Mouse (Mus musculus): ENCODE data around the gene AU040320. TPM values are rescaled to one million over a fixed set of nuclear protein-coding genes. Genes with fewer than 3 reads are reported as not detected.

Gene AU040320
- polyA plus RNA-seq, 1 experiment from 2014 or later: 37.0 TPM

DNA sequence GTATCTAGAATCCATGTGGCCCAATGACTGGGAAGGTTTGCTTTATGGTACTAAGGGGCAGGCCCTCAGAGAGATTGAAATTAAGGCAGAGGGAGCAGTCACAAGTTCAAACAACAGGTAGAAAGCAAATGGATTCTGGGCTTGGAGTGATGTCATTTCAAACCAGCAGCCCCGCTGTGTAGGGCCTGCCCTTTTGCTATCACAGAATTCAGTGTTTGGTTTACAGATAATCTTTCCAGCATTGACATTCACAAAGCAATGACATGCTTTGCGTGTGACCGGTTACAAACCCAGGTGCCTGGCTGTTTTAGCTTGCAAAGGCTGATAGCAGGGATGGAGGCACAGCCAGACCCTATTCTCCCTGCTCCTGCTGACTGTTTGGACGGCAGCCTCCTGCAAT, 92.3 kb downstream of the AU040320 start:
- no peak for ATAC-seq
- H3K4me3 ChIP-seq (replicated peaks): no peak overlapping the region
- no peaks in the 10 kb centered on the region for H3K9me3 ChIP-seq
- no peak overlapping the region for H3K27ac ChIP-seq
- H3K4me2 ChIP-seq (replicated peaks): no peak overlapping the region
- H3K9ac ChIP-seq (replicated peaks): no peak overlapping the region
- H3K27me3 ChIP-seq: no peaks in the 10 kb centered on the region
- peaks cover 84% of the 10 kb centered on the region for H3K36me3 ChIP-seq
- H3K4me1 ChIP-seq (replicated peaks): no peaks in the 10 kb centered on the region
- WGBS: 82% methylated on average over 4 of the region's 4 CpGs

DNA sequence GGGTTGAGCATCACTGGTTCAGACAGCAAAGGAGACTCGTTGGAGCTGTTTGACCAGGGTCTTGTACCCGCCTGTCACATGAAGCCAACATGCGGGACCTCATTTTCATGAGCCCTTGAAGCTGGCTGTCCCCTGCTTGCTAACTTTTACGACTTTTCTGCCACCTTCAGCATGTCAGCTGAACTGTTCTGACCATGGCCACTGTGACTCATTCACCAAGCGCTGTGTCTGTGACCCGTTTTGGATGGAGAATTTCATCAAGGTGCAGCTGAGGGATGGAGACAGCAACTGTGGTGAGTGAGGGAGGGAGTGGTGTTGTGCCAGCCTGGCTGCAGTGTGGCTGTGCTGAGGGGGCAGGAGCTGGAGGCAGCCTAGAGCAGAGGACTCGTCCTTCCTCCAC, 93.6 kb downstream of the AU040320 start:
- no peak overlapping the region for H3K27ac ChIP-seq
- no peak overlapping the region for H3K4me2 ChIP-seq (replicated peaks)
- H3K9me3 ChIP-seq: no peaks in the 10 kb centered on the region
- H3K27me3 ChIP-seq: no peaks in the 10 kb centered on the region
- ATAC-seq: no peak
- no peaks in the 10 kb centered on the region for H3K4me1 ChIP-seq (replicated peaks)
- no peak overlapping the region for H3K9ac ChIP-seq (replicated peaks)
- H3K4me3 ChIP-seq (replicated peaks): no peak overlapping the region
- WGBS: 72% methylated on average over 7 of the region's 7 CpGs
- peaks cover 84% of the 10 kb centered on the region for H3K36me3 ChIP-seq

DNA sequence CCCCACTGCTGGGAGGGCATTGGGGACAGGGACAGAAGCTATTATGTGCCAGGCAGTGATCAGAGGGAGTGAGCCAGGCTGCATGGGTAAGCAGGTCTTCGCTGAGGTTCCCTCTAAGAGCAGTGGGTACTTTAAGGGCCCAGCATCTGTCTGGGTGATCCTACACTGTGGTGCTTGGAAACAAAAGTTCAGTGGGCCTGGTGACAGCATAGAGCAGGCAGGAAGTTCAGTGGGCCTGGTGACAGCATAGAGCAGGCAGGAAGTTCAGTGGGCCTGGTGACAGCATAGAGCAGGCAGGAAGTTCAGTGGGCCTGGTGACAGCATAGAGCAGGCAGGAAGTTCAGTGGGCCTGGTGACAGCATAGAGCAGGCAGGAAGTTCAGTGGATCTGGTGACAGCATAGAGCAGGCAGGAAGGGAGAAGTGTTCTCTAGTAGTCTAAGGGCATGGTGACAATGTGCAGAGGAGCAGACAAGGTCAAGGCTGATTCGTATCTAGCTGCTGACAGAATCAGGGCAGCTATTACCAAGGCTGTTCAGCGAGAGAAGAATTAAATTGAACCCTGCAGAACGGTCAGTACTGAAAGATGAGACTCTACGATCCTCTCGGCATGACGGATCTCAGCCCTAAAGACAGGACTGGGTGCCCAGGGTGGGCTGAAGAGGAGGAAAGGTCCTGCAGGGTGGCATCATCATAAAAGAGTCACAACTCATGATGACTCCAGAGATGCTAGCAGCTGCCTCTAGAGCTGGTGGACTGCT, 96.9 kb downstream of the AU040320 start:
- Histone ChIP-seq H3K4me3 (replicated peaks) (no peak overlapping the region), H3K9me3 (no peaks in the 10 kb centered on the region), H3K36me3 (peaks cover 88% of the 10 kb centered on the region), H3K4me2 (replicated peaks) (no peak overlapping the region), H3K27me3 (no peaks in the 10 kb centered on the region), H3K4me1 (replicated peaks) (no peaks in the 10 kb centered on the region), H3K9ac (replicated peaks) (no peak overlapping the region), H3K27ac (no peak overlapping the region)
- no peak for ATAC-seq
- 88% methylated on average over 7 of the region's 7 CpGs for WGBS

DNA sequence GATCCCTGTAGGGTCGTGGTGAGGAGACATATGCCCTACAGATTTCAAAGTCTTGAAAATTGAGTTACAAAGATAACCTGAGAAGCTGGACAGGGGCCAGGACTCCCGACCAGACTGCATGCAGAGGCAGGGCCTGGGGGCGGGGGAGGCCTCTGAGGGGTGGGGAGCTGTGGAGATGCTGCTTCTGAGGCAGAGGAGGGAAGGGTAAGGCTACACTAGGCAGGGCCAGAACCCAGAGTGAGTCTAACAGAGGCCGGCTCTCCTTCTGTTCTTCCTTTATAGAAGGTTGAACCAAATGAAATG, 97.4 kb downstream of the AU040320 start:
- H3K27ac ChIP-seq: no peak overlapping the region
- ATAC-seq: no peak
- no peaks in the 10 kb centered on the region for H3K27me3 ChIP-seq
- peaks cover 88% of the 10 kb centered on the region for H3K36me3 ChIP-seq
- H3K4me2 ChIP-seq (replicated peaks): no peak overlapping the region
- H3K4me3 ChIP-seq (replicated peaks): no peak overlapping the region
- no peaks in the 10 kb centered on the region for H3K4me1 ChIP-seq (replicated peaks)
- H3K9ac ChIP-seq (replicated peaks): no peak overlapping the region
- no peaks in the 10 kb centered on the region for H3K9me3 ChIP-seq
- WGBS: 69% methylated on average over 4 of the region's 4 CpGs

DNA sequence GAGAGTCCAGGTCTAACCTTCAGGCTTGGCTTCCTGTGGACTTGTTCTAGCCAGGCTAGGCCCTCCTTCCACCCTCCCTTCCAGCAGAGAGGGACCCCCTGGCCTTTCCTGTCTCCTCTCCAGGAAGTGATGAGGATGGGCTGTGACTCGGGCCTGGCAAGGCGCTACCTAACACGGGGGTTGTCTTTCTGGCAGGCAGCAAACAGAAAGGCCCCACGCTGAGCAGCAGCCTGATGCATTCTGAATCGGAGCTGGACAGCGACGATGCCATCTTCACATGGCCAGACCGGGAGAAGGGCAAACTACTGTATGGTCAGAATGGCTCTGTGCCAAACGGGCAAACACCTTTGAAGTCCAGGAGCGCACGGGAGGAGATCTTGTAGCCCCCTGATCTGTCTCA, 99.6 kb downstream of the AU040320 start:
- 80% methylated on average over 11 of the region's 11 CpGs for WGBS

DNA sequence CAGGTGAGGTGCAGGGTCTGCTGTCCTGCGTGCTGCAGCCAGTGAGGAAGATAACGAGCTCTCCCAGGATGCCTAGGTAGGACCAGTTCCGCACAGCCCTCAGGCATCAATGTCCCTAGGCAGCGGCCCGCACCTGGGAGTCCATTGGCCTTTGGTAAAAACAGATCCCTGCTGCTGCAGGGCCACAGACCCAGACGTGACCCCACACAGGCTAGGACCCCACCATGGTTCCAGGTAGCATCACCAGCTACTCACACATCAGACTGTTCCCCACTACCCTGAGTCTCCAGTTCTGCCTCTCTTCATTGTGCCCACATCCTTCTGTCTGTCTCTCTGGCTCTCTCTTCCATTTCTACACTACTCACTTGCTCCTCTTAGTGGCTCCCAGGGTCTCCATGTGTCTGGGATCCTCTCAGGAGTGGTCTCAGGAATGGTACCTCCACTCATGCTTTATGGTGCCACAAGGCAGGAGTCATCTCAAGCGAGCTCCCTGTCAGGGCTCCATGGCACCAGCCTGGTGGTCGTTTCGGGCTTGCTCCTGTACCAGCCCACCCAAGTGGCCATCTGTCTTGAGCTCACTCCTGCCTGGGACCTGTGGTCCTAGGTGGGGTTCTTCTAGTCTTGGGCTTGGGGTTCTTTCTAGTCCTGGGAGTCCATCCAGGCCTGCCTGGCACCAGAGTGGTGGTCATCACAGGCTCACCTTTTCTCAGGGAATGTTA, 107.1 kb downstream of the AU040320 start:
- no peak for ATAC-seq
- no peak overlapping the region for H3K9ac ChIP-seq (replicated peaks)
- 89% methylated on average over 9 of the region's 9 CpGs for WGBS
- H3K27me3 ChIP-seq: no peaks in the 10 kb centered on the region
- H3K4me3 ChIP-seq (replicated peaks): no peak overlapping the region
- no peaks in the 10 kb centered on the region for H3K4me1 ChIP-seq (replicated peaks)
- H3K9me3 ChIP-seq: no peaks in the 10 kb centered on the region
- H3K36me3 ChIP-seq: peaks cover 60% of the 10 kb centered on the region
- H3K4me2 ChIP-seq (replicated peaks): no peak overlapping the region
- no peak overlapping the region for H3K27ac ChIP-seq

More for the DNA sequence above, 99.6 kb downstream of the AU040320 start:
- Histone ChIP-seq H3K27ac (no peak overlapping the region), H3K27me3 (no peaks in the 10 kb centered on the region), H3K36me3 (peaks cover 71% of the 10 kb centered on the region), H3K4me3 (replicated peaks) (no peak overlapping the region), H3K9ac (replicated peaks) (no peak overlapping the region), H3K4me1 (replicated peaks) (no peaks in the 10 kb centered on the region), H3K9me3 (no peaks in the 10 kb centered on the region), H3K4me2 (replicated peaks) (no peak overlapping the region)
- no peak for ATAC-seq

DNA sequence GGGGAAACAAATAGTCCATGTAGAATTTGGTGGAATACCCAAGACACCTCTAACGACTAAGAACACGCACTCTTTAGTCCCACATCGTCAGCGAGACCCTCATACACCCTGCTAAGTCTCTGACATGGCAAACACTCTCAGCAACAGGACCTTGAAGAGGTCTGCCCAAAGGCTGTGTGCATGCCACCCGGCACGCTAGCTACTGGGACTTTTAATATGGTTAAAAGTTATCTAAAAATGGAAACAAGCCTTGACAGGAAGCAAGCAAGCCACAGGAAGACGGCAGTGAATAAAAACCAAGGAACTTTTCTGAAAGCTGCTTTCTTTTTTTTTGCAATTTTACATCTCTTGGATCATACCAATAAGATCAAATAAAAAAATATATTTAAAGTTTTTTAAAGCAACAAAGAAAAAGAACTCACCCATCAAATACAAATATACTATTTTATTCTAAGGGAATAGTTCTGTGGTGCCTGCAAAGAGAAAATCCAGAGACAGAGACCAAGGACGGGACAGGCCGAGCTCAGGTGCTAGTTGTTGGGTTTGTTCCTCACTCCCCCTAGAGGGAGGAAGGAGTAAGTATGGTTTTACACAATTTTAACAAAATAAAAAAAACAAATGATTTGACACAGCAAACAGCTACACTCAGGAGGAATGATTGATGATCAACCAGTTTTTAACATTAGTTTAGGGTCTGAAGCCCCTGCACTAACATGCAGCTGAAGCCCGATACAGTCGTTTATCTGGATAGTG, 108.3 kb downstream of the AU040320 start:
- 88% methylated on average over 11 of the region's 11 CpGs for WGBS
- ATAC-seq: no peak
- no peak overlapping the region for H3K4me3 ChIP-seq (replicated peaks)
- H3K27me3 ChIP-seq: no peaks in the 10 kb centered on the region
- no peaks in the 10 kb centered on the region for H3K9me3 ChIP-seq
- H3K27ac ChIP-seq: no peak overlapping the region
- no peaks in the 10 kb centered on the region for H3K4me1 ChIP-seq (replicated peaks)
- peaks cover 67% of the 10 kb centered on the region for H3K36me3 ChIP-seq
- H3K9ac ChIP-seq (replicated peaks): no peak overlapping the region
- no peak overlapping the region for H3K4me2 ChIP-seq (replicated peaks)

DNA sequence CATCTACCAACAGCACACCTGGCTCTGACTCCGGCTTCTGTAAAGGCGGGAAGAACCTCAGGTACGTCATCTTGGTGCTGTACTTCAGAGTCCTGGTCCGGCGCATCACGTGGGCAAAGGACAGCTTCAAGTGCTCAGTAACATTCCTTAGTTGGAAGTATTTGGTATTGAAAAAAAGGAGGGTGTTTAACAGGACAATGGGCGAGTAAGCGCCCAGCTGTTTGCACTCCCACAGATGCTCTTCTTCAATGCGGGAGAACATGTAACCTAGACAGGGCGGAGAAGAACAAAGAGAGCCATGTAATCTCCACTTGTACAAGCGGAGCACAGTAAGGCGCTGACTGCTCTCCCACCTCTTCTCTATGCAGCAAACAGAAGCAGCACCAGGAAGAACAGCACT, 115.4 kb downstream of the AU040320 start:
- WGBS: 88% methylated on average over 12 of the region's 12 CpGs

DNA sequence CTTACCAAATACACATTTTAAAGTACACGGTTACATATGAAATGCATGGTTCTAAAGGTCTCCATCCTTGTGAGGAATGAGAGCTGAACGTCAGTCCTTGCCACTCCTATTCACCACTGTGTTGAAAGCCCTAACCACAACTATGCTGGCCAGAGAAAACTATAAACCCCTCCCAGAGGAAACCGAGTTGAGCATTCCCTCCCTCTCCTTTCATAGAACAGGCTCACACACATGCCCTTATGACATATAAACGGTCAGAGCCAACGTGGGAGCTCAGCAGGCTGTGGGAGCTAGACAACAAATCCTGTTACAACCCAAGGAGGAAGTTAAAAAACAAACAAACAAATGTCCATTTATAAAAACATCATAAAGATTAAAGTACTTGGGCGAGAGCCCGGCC, 119.4 kb downstream of the AU040320 start:
- H3K9me3 ChIP-seq: no peaks in the 10 kb centered on the region
- no peaks in the 10 kb centered on the region for H3K4me1 ChIP-seq (replicated peaks)
- no peak overlapping the region for H3K9ac ChIP-seq (replicated peaks)
- H3K27me3 ChIP-seq: no peaks in the 10 kb centered on the region
- whole genome bisulfite sequencing: 77% methylated on average over 7 of the region's 7 CpGs
- H3K4me2 ChIP-seq (replicated peaks): no peak overlapping the region
- no peak for ATAC-seq
- H3K4me3 ChIP-seq (replicated peaks): no peak overlapping the region
- H3K27ac ChIP-seq: no peak overlapping the region
- H3K36me3 ChIP-seq: peaks cover 47% of the 10 kb centered on the region

More for the DNA sequence above, 115.4 kb downstream of the AU040320 start:
- Histone ChIP-seq H3K36me3 (peaks cover 56% of the 10 kb centered on the region), H3K4me2 (replicated peaks) (no peak overlapping the region), H3K4me3 (replicated peaks) (no peak overlapping the region), H3K27me3 (no peaks in the 10 kb centered on the region), H3K9ac (replicated peaks) (no peak overlapping the region), H3K27ac (no peak overlapping the region), H3K4me1 (replicated peaks) (no peaks in the 10 kb centered on the region), H3K9me3 (no peaks in the 10 kb centered on the region)
- ATAC-seq: no peak

DNA sequence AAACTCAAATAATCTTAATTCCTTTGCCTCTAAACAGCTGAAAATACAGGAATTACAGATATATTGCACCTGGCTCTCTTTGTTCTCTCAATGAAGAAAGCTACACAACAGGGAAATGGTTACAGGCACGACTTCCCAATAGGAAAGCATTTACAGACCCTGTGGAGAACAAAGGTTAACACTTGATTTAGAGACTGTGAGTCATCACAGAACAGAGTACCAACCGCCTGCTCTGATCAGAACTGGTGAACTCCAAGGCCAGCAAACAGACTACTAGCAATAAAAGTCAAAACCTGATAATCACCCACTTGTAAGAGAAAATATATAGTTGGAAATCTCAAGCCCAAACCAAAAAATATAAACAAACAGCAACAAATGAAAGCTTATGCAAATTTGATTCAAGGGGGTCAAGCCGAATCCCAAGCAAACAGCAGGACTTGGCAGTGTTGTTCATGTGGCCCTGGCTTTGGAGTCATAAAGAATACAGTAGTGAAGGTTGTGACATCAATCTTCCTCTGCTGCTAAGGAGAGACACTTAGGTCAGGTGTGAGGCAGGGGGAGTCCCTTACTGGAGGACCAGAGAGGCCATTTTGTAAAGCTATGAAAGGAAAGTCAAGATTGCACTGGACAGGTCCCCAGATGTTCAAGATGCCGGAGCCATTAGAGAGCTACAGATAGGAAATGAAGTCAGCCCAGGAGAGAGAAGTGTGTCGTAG, 126.4 kb downstream of the AU040320 start:
- Histone ChIP-seq H3K27me3 (no peaks in the 10 kb centered on the region), H3K9ac (replicated peaks) (no peak overlapping the region), H3K4me2 (replicated peaks) (no peak overlapping the region), H3K27ac (no peak overlapping the region), H3K4me1 (replicated peaks) (no peaks in the 10 kb centered on the region), H3K4me3 (replicated peaks) (no peak overlapping the region), H3K36me3 (peaks cover 72% of the 10 kb centered on the region), H3K9me3 (no peaks in the 10 kb centered on the region)
- 89% methylated on average over 5 of the region's 5 CpGs for WGBS
- ATAC-seq: no peak

DNA sequence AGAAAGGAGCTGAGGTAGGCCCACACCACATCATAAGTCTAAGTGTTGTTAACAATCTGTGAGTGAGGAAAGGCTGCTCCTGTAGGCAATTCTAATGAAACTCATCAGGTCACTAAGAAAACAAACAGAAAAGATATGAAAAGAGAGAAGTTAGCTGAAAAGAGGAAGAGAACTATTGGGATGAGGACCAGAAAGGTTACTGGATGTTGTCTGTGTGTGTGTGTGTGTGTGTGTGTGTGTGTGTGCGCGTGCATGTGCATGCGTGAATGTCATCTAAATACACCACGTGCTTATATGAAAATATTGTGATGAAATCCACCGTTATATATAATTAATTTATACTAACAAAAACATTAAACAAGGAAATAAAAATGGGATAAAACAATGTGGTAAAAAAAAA, 130.3 kb downstream of the AU040320 start:
- H3K4me1 ChIP-seq (replicated peaks): no peaks in the 10 kb centered on the region
- peaks cover 62% of the 10 kb centered on the region for H3K36me3 ChIP-seq

DNA sequence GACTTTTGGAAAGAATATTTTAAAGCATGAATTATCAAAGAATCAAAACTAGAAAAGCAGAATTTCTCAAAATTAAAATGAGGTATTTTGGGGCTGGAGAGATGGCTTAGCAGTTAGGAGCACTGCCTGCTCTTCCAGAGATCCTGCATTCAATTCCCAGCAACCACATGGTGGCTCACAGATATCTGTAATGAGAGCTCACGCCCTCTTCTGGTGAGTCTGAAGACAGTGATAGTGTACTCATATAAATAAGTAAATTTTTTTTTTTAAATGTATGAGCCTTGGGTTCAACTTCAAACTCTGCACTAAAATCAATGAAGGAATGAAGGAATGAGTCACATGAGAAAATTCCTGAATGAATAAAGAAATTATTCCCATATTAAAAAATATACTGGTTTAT, 132.6 kb downstream of the AU040320 start:
- no peaks in the 10 kb centered on the region for H3K9me3 ChIP-seq
- 51% methylated on average over 1 of the region's 1 CpGs for WGBS
- no peak overlapping the region for H3K27ac ChIP-seq
- H3K4me2 ChIP-seq (replicated peaks): no peak overlapping the region
- no peaks in the 10 kb centered on the region for H3K27me3 ChIP-seq
- no peak for ATAC-seq
- H3K9ac ChIP-seq (replicated peaks): no peak overlapping the region
- H3K4me1 ChIP-seq (replicated peaks): no peaks in the 10 kb centered on the region
- H3K36me3 ChIP-seq: peaks cover 61% of the 10 kb centered on the region
- H3K4me3 ChIP-seq (replicated peaks): no peak overlapping the region

More for the DNA sequence above, 130.3 kb downstream of the AU040320 start:
- no peaks in the 10 kb centered on the region for H3K9me3 ChIP-seq
- no peaks in the 10 kb centered on the region for H3K27me3 ChIP-seq
- 95% methylated on average over 5 of the region's 5 CpGs for WGBS
- H3K27ac ChIP-seq: no peak overlapping the region
- no peak overlapping the region for H3K4me2 ChIP-seq (replicated peaks)
- H3K4me3 ChIP-seq (replicated peaks): no peak overlapping the region
- no peak overlapping the region for H3K9ac ChIP-seq (replicated peaks)
- no peak for ATAC-seq

Measured in midbrain, embryonic 13.5 days (tissue).